Comparison of ENCODE assay signal across 8 mouse cellular contexts in genomic region chr16:8737341-8737665, GRCm38 (mm10). TPM values are rescaled to one million over a fixed set of nuclear protein-coding genes. Genes with fewer than 3 reads are reported as not detected.
A peak's percentile ranks its signal among the peaks of the same experiment; 100 is the strongest.
DNase-seq lines count a peak whose midpoint lies in the region; ATAC-seq and TF ChIP-seq lines count a peak whose summit lies in the region.

No protein-coding gene starts in this region.

- peaks cover 28% of the 10 kb centered on the region for H3K4me1 ChIP-seq in lung, adult 2 months (ENCODE audit: control insufficient read depth, insufficient read depth, low read length)
- H3K4me1 ChIP-seq in embryonic facial prominence, embryonic 14.5 days (ENCODE audit: control insufficient read depth, insufficient read depth, low read length), result peaks cover 23% of the 10 kb centered on the region
- H3K4me1 ChIP-seq in intestine, embryonic 16.5 days (ENCODE audit: control insufficient read depth, insufficient read depth, low read length), result peaks cover 25% of the 10 kb centered on the region
- peaks cover 47% of the 10 kb centered on the region for H3K4me1 ChIP-seq in neural tube, embryonic 13.5 days (replicated peaks)

- H3K4me2 ChIP-seq in embryonic facial prominence, embryonic 14.5 days (ENCODE audit: low read depth, low read length), result peak overlapping the region; percentile 96
- H3K4me2 ChIP-seq in intestine, embryonic 16.5 days (ENCODE audit: low read depth, low read length), result peak overlapping the region; percentile 92
- H3K4me2 ChIP-seq in neural tube, embryonic 13.5 days, result peak overlapping the region; percentile 100

- no peak for TF ChIP-seq CTCF in lung, adult 2 months (IDR thresholded peaks at IDR 0.05; ENCODE audit: insufficient read depth, low read length)

- H3K27ac ChIP-seq in embryonic facial prominence, embryonic 14.5 days (replicated peaks; ENCODE audit: low read depth, low read length), result no peak overlapping the region
- H3K27ac ChIP-seq in intestine, embryonic 16.5 days (ENCODE audit: low read length), result peak overlapping the region; percentile 96
- peak overlapping the region; percentile 97 for H3K27ac ChIP-seq in neural tube, embryonic 13.5 days (replicated peaks)

- H3K4me3 ChIP-seq in lung, adult 2 months (replicated peaks; ENCODE audit: extremely low read depth, low read depth, low read length), result peak overlapping the region; percentile 70
- peak overlapping the region; percentile 98 for H3K4me3 ChIP-seq in embryonic facial prominence, embryonic 14.5 days (ENCODE audit: low read depth, low read length)
- H3K4me3 ChIP-seq in intestine, embryonic 16.5 days (ENCODE audit: low read length), result peak overlapping the region; percentile 98
- H3K4me3 ChIP-seq in neural tube, embryonic 13.5 days, result peak overlapping the region; percentile 100

- no peaks in the 10 kb centered on the region for H3K36me3 ChIP-seq in embryonic facial prominence, embryonic 14.5 days (ENCODE audit: control insufficient read depth, insufficient read depth, low read length)
- no peaks in the 10 kb centered on the region for H3K36me3 ChIP-seq in intestine, embryonic 16.5 days (ENCODE audit: control insufficient read depth, insufficient read depth, low read length)
- H3K36me3 ChIP-seq in neural tube, embryonic 13.5 days, result no peaks in the 10 kb centered on the region

- no peaks in the 10 kb centered on the region for H3K27me3 ChIP-seq in embryonic facial prominence, embryonic 14.5 days (replicated peaks; ENCODE audit: control insufficient read depth, insufficient read depth, low read length)
- no peaks in the 10 kb centered on the region for H3K27me3 ChIP-seq in intestine, embryonic 16.5 days (replicated peaks; ENCODE audit: control insufficient read depth, insufficient read depth, low read length)
- H3K27me3 ChIP-seq in neural tube, embryonic 13.5 days, result no peaks in the 10 kb centered on the region

- no peaks in the 10 kb centered on the region; the same call in 1 of the 2 replicates for H3K9me3 ChIP-seq in embryonic facial prominence, embryonic 14.5 days (ENCODE audit: control insufficient read depth, low read length)
- H3K9me3 ChIP-seq in intestine, embryonic 16.5 days (ENCODE audit: control insufficient read depth, low read length), result no peaks in the 10 kb centered on the region
- H3K9me3 ChIP-seq in neural tube, embryonic 13.5 days, result no peaks in the 10 kb centered on the region

- whole genome bisulfite sequencing in lung, adult 2 months, result 1% methylated on average over 11 of the region's 11 CpGs
- 2% methylated on average over 11 of the region's 11 CpGs for WGBS in embryonic facial prominence, embryonic 14.5 days
- WGBS in intestine, embryonic 16.5 days, result under 1% methylated on average over 11 of the region's 11 CpGs
- WGBS in neural tube, embryonic 13.5 days, result under 1% methylated on average over 11 of the region's 11 CpGs

- TF ChIP-seq POLR2A in lung, adult 2 months (IDR thresholded peaks at IDR 0.05; ENCODE audit: borderline replicate concordance, extremely low read depth, low read depth, low read length), result no peak

- DNase-seq in lung, adult 2 months, result no peak
- DNase-seq in lung, postnatal 14 days, result no peak
- peak; percentile 4 for DNase-seq in embryonic facial prominence, embryonic 14.5 days (ENCODE audit: low spot score)
- DNase-seq in layer of hippocampus, postnatal 14 days (ENCODE audit: low spot score in 2 of 2), result no peak
- no peak for DNase-seq in layer of hippocampus, adult 18-20 months (ENCODE audit: low spot score in 2 of 2)
- no peak for DNase-seq in left cerebral cortex, adult 11 months (ENCODE audit: low spot score)

- no peak for ATAC-seq in embryonic facial prominence, embryonic 14.5 days (ENCODE audit: low read depth)
- no peak for ATAC-seq in intestine, embryonic 16.5 days
- ATAC-seq in neural tube, embryonic 13.5 days (ENCODE audit: low read depth), result 0 out of 2 replicates have a peak, but pooled peaks have one; percentile 6

- H3K9ac ChIP-seq in embryonic facial prominence, embryonic 14.5 days (ENCODE audit: low read depth, low read length), result peak overlapping the region; percentile 92
- peak overlapping the region; percentile 96 for H3K9ac ChIP-seq in intestine, embryonic 16.5 days (ENCODE audit: low read depth, low read length)
- peak overlapping the region; percentile 98 for H3K9ac ChIP-seq in neural tube, embryonic 13.5 days

RNA-seq across cellular contexts. Expression of gene Usp7, which starts 54.8 kb away (rescaled TPM):
- polyA plus RNA-seq in lung, adult 2 months (2012; rRNA removed), result 18.6 and 29.8 TPM in 2 replicates
- polyA plus RNA-seq in embryonic facial prominence, embryonic 14.5 days (2014; fragmentation: Nextera tagmentation; extraction: Ambion mirVana), result 35.7 and 39.2 TPM in 2 replicates
- polyA plus RNA-seq in intestine, embryonic 16.5 days (2015; fragmentation: Nextera tagmentation; extraction: Ambion mirVana), result 16.1 and 19.1 TPM in 2 replicates
- polyA plus RNA-seq in neural tube, embryonic 13.5 days (2015; fragmentation: Nextera tagmentation; extraction: Ambion mirVana), result 30.9 and 31.3 TPM in 2 replicates
- total RNA-seq in layer of hippocampus, postnatal 14 days (2021), result 100 to 1,000 TPM; 149 to 167 TPM
- total RNA-seq in layer of hippocampus, adult 18-20 months (2021), result 100 to 1,000 TPM; 144 to 151 TPM

RNA-seq across cellular contexts. Expression of gene Gm5767, which starts 56.7 kb away (rescaled TPM):
- 0.23 TPM in 1 of 2 replicates, not detected in the other for polyA plus RNA-seq in lung, adult 2 months (2012; rRNA removed)
- polyA plus RNA-seq in embryonic facial prominence, embryonic 14.5 days (2014; fragmentation: Nextera tagmentation; extraction: Ambion mirVana), result not detected in 2 replicates
- polyA plus RNA-seq in intestine, embryonic 16.5 days (2015; fragmentation: Nextera tagmentation; extraction: Ambion mirVana), result not detected in 2 replicates
- not detected in 2 replicates for polyA plus RNA-seq in neural tube, embryonic 13.5 days (2015; fragmentation: Nextera tagmentation; extraction: Ambion mirVana)
- total RNA-seq in layer of hippocampus, postnatal 14 days (2021), result not detected
- total RNA-seq in layer of hippocampus, adult 18-20 months (2021), result not detected
